Mouse (Mus musculus) G1E (cell line): ENCODE measurements around the gene A630073D07Rik. TPM values are rescaled to one million over a fixed set of nuclear protein-coding genes. Genes with fewer than 3 reads are reported as not detected.
"Not testable (repeated sequence)": the region's sequence is repeated elsewhere in the genome, so short reads cannot be mapped to it uniquely, and the experiment has no call there.

Experiments
- ATAC-seq: 2 replicates; pipeline ENCODE4 v1.8.0; 2016; ENCODE audit warnings: mild to moderate bottlenecking; ENCODE audit not compliant: insufficient number of reproducible peaks, poor library complexity, low FRiP score, severe bottlenecking; ENCODE audit errors: extremely low read depth
- DNase-seq: peaks from one replicate; pipeline ENCODE4 v3.0.0; 2012; ENCODE audit warnings: low spot score
- H3K27me3 ChIP-seq: 2 replicates; pipeline ENCODE4 v1.6.1; 2012; ENCODE audit warnings: mild to moderate bottlenecking, low read length, inconsistent platforms; ENCODE audit not compliant: insufficient read depth
- H3K36me3 ChIP-seq: replicated peaks from 2 replicates; pipeline ENCODE3; 2012; ENCODE audit warnings: mild to moderate bottlenecking, inconsistent platforms
- H3K4me1 ChIP-seq: 2 replicates; pipeline ENCODE4 v1.6.1; 2012; ENCODE audit warnings: low read depth, low read length, inconsistent platforms, mixed read lengths; ENCODE audit not compliant: insufficient read depth
- H3K4me3 ChIP-seq: 2 replicates; pipeline ENCODE4 v1.5.1; 2012; ENCODE audit warnings: low read depth, mild to moderate bottlenecking, inconsistent platforms, low read length, moderate library complexity, mixed read lengths
- H3K9me3 ChIP-seq: replicated peaks from 2 replicates; pipeline ENCODE4 v1.6.1; 2012; ENCODE audit warnings: inconsistent platforms
- CTCF ChIP-seq: IDR thresholded peaks from 2 replicates; pipeline ENCODE4 v1.5.1; 2012; ENCODE audit warnings: low read depth, low read length, inconsistent platforms, mixed read lengths
- GATA1 ChIP-seq: IDR thresholded peaks from 2 replicates; pipeline ENCODE4 v1.6.1; 2012; ENCODE audit warnings: borderline replicate concordance, low read length, inconsistent platforms, mixed read lengths
- GATA2 ChIP-seq: IDR thresholded peaks from 2 replicates; pipeline ENCODE4 v1.6.1; 2012; ENCODE audit warnings: low read depth, low read length, inconsistent platforms, borderline replicate concordance
- POLR2AphosphoS5 ChIP-seq: IDR thresholded peaks from 2 replicates; pipeline ENCODE4 v1.6.1; 2012; ENCODE audit warnings: low read depth, low read length, inconsistent platforms; ENCODE audit not compliant: insufficient replicate concordance
- TAL1 ChIP-seq: conservative IDR thresholded peaks from 2 replicates; pipeline ENCODE4 v1.6.1; 2012; ENCODE audit warnings: low read depth, low read length, inconsistent platforms, mixed read lengths
- polyA plus RNA-seq: library from polyadenylated mRNA; stranded (reverse); fragments of >175 nt; gene quantifications from 2 replicates; pipeline ENCODE4 v1.2.3, GENCODE M21; 2012
- total RNA-seq, 2 experiments: library from RNA; stranded (forward) in 1 of 2; stranded (reverse) in 1 of 2; fragments of 200-1000 nt in 1 of 2; fragments of >200 nt in 1 of 2; fragmentation: Nextera tagmentation in 1 of 2; gene quantifications; 2 replicates each; pipeline ENCODE4 v1.2.3; 2014 to 2017

A630073D07Rik gene
- not detected in 2 replicates for total RNA-seq (2014; fragmentation: Nextera tagmentation)
- total RNA-seq (2017): 0.16 TPM in 1 of 2 replicates, not detected in the other
- polyA plus RNA-seq: not detected in 2 replicates

DNA sequence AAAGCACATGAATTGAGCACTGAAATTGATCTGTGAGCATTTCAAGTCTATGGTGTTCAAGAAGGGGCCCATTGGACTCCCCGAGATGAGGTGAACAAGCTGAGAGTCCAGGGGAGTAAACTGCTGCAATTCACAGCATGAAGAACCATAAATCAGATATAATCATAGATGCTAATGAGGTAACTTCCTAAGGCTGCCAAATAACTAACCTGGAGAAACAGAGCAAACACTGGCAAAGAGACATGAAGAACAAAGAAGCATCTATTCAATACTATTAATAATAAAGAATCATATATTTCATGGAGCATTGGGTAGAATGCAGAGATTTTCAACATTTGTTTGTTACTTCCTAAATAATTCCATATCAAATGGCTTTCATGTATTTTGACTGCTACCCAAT lies at the start of gene A630073D07Rik:
Gene A630073D07Rik, minus strand, starts transcription at position 101 of the 400 bp plus-strand sequence.
- H3K4me3 ChIP-seq: no peak within 1 kb of the TSS
- DNase-seq: no peak
- H3K4me1 ChIP-seq: no peaks in the 10 kb centered on the region
- no peak for ATAC-seq
- no peaks in the 10 kb centered on the region for H3K9me3 ChIP-seq
- TF ChIP-seq GATA1 (no peak), CTCF (no peak), POLR2AphosphoS5 (no peak), TAL1 (no peak), GATA2 (no peak)
- H3K36me3 ChIP-seq: no peaks in the 10 kb centered on the region
- no peaks in the 10 kb centered on the region for H3K27me3 ChIP-seq

DNA sequence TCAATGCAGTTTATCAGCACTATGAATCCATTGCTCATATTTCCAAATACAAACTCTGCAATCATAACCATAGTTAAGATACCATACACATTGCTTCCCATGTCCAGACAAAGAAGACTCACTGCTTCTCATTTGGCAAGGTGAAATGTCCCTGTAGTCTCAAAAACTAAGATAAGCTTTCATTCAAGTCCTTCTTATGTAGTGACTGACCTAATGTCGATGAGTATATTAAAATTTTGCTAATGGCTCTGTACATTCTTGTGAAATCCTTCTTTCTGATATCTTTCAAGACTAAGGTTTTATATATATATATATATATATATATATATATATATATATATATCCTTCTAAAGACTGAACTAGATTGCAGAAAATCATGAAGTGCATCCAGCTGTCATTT lies 49.6 kb upstream of the A630073D07Rik start, which contains the start of gene Tas2r121:
Gene Tas2r121, minus strand, starts transcription at position 101 of the 400 bp plus-strand sequence.
- ATAC-seq (no peak), DNase-seq (no peak)
- H3K4me3 ChIP-seq: no peak within 1 kb of the TSS
- no peaks in the 10 kb centered on the region for H3K27me3 ChIP-seq
- H3K36me3 ChIP-seq: no peaks in the 10 kb centered on the region
- no peaks in the 10 kb centered on the region for H3K9me3 ChIP-seq
- TF ChIP-seq TAL1 (no peak), POLR2AphosphoS5 (no peak), GATA1 (no peak), CTCF (no peak), GATA2 (no peak)
- no peaks in the 10 kb centered on the region for H3K4me1 ChIP-seq

DNA sequence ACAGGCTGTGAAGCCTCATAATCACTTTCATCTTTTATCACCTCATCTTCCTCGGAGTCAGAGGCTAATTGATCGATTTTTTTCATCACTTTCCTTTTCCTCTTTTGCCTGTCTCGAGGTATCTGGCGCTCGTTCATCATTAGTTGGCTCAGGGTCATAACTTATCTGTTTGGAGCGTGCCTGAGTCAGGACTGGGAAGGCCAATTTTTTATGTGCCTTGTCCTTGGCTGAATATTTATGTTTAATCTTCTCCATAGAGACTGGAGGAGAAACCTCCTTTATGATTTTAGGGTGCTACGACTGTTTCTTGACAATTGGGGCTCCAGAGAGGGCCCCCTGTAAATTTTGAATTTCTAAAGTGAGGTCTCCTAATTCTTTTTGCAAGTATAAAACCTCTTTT lies 40.3 kb upstream of the A630073D07Rik start:
- H3K27me3 ChIP-seq, H3K36me3 ChIP-seq, H3K4me1 ChIP-seq, ATAC-seq, DNase-seq, H3K4me3 ChIP-seq, H3K9me3 ChIP-seq: not testable (repeated sequence)

DNA sequence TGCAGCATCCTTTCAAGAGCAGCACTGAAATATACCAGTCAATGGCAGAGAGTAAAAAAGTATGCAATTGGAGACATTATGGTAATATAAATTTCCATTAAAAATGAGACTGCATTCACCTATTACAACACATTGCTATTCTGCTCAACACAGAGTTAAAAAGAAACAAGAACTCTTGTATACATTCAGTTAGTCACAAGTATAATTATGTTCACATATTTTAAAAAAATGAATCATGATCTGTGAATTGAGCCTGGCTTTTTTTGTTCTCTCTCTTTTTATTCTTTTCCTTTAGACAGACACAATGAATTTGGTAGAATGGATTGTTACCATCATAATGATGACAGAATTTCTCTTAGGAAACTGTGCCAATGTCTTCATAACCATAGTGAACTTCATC lies 5.3 kb upstream of the A630073D07Rik start, which contains the start of gene Tas2r120:
Gene Tas2r120, plus strand, starts transcription at position 301 of the 400 bp plus-strand sequence.
- no peak for TF ChIP-seq GATA2
- TF ChIP-seq CTCF: no peak
- no peak for TF ChIP-seq GATA1
- TF ChIP-seq POLR2AphosphoS5: no peak
- no peak for TF ChIP-seq TAL1
- no peaks in the 10 kb centered on the region for H3K27me3 ChIP-seq
- no peaks in the 10 kb centered on the region for H3K4me1 ChIP-seq
- no peak within 1 kb of the TSS for H3K4me3 ChIP-seq
- DNase-seq: no peak
- ATAC-seq: no peak
- H3K9me3 ChIP-seq: 0 out of 2 replicates have a peak, but pooled peaks cover 2% of the 10 kb centered on the region
- no peaks in the 10 kb centered on the region for H3K36me3 ChIP-seq

DNA sequence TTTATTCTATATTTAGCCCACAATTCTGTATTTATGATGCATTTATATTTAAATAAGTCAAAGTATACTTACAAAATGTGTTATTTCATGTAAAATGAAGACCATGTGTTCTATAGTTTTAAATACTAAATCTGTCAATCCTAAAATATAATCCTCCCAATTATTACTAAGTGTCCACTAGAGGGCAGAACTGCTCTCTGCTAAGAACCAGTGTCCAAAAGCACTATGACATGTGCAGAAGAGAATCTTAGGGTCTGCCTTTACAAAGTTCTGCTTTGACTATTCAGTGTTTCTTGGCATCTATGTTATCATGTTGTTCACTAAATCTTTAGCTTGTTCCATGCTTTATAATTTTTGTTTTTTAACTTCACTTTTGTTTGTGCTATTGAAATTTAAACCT lies 1.9 kb downstream of the A630073D07Rik start:
- ATAC-seq: peak; percentile 45
- Histone ChIP-seq H3K27me3 (no peaks in the 10 kb centered on the region), H3K9me3 (no peaks in the 10 kb centered on the region), H3K36me3 (no peaks in the 10 kb centered on the region), H3K4me3 (no peak overlapping the region), H3K4me1 (no peaks in the 10 kb centered on the region)
- TF ChIP-seq GATA1: no peak
- no peak for TF ChIP-seq POLR2AphosphoS5
- TF ChIP-seq TAL1: no peak
- no peak for TF ChIP-seq GATA2
- TF ChIP-seq CTCF: no peak
- DNase-seq: no peak

DNA sequence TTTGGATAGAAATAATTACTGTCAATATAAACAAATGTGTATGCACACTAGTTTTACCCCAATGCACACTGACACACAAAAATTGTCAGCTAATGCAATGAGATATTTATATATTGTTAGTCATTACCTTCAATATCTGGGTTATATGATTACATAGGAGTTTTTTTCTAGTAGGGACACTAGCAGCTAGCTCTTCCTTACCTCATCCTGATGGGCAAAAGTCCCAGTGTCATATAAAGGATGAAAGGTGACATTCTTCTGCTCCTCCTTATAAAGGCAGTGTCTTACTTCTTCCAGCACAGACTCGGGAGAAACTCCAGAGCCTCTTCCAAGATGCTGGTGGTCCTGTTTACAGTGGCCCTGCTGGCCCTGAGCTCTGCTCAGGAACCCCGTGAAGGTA lies 55.7 kb downstream of the A630073D07Rik start, which contains the start of gene Prp2:
Gene Prp2, plus strand, starts transcription at position 301 of the 400 bp plus-strand sequence.
- not testable (repeated sequence) for DNase-seq, H3K36me3 ChIP-seq, ATAC-seq, H3K4me1 ChIP-seq, H3K27me3 ChIP-seq, H3K4me3 ChIP-seq, H3K9me3 ChIP-seq

Other genes with a start within 250 kb of the A630073D07Rik start
- gene Prh1, start 81.7 kb downstream of the A630073D07Rik start, total RNA-seq (2014; fragmentation: Nextera tagmentation): not detected in 2 replicates
- gene Prh1, start 81.7 kb downstream of the A630073D07Rik start, total RNA-seq (2017): not detected in 2 replicates
- not detected in 2 replicates for gene Prh1, start 81.7 kb downstream of the A630073D07Rik start, polyA plus RNA-seq
- gene Prp2, start 55.6 kb downstream of the A630073D07Rik start, total RNA-seq (2014; fragmentation: Nextera tagmentation): not detected in 2 replicates
- gene Prp2, start 55.6 kb downstream of the A630073D07Rik start, total RNA-seq (2017): not detected in 2 replicates
- not detected in 2 replicates for gene Prp2, start 55.6 kb downstream of the A630073D07Rik start, polyA plus RNA-seq
- gene Tas2r120, start 5.4 kb upstream of the A630073D07Rik start, total RNA-seq (2014; fragmentation: Nextera tagmentation): not detected in 2 replicates
- 0.12 TPM in 1 of 2 replicates, not detected in the other for gene Tas2r120, start 5.4 kb upstream of the A630073D07Rik start, total RNA-seq (2017)
- gene Tas2r120, start 5.4 kb upstream of the A630073D07Rik start, polyA plus RNA-seq: not detected in 2 replicates
- gene Tas2r121, start 49.5 kb upstream of the A630073D07Rik start, total RNA-seq (2014; fragmentation: Nextera tagmentation): not detected in 2 replicates
- not detected in 2 replicates for gene Tas2r121, start 49.5 kb upstream of the A630073D07Rik start, total RNA-seq (2017)
- not detected in 2 replicates for gene Tas2r121, start 49.5 kb upstream of the A630073D07Rik start, polyA plus RNA-seq
- gene Tas2r122, start 60.4 kb upstream of the A630073D07Rik start, total RNA-seq (2014; fragmentation: Nextera tagmentation): not detected in 2 replicates
- not detected in 2 replicates for gene Tas2r122, start 60.4 kb upstream of the A630073D07Rik start, total RNA-seq (2017)
- gene Tas2r122, start 60.4 kb upstream of the A630073D07Rik start, polyA plus RNA-seq: not detected in 2 replicates
- gene Tas2r115, start 86.5 kb upstream of the A630073D07Rik start, total RNA-seq (2014; fragmentation: Nextera tagmentation): not detected in 2 replicates
- gene Tas2r115, start 86.5 kb upstream of the A630073D07Rik start, total RNA-seq (2017): not detected in 2 replicates
- gene Tas2r115, start 86.5 kb upstream of the A630073D07Rik start, polyA plus RNA-seq: not detected in 2 replicates
- gene Tas2r124, start 103.2 kb upstream of the A630073D07Rik start, total RNA-seq (2014; fragmentation: Nextera tagmentation): not detected in 2 replicates
- gene Tas2r124, start 103.2 kb upstream of the A630073D07Rik start, total RNA-seq (2017): 0.16 TPM in 1 of 2 replicates, not detected in the other
- gene Tas2r124, start 103.2 kb upstream of the A630073D07Rik start, polyA plus RNA-seq: not detected in 2 replicates
- not detected in 2 replicates for gene Tas2r102, start 110.6 kb upstream of the A630073D07Rik start, total RNA-seq (2014; fragmentation: Nextera tagmentation)
- not detected in 2 replicates for gene Tas2r102, start 110.6 kb upstream of the A630073D07Rik start, total RNA-seq (2017)
- gene Tas2r102, start 110.6 kb upstream of the A630073D07Rik start, polyA plus RNA-seq: not detected in 2 replicates
- gene Tas2r136, start 126.6 kb upstream of the A630073D07Rik start, total RNA-seq (2014; fragmentation: Nextera tagmentation): not detected in 2 replicates
- 0.11 TPM in 1 of 2 replicates, not detected in the other for gene Tas2r136, start 126.6 kb upstream of the A630073D07Rik start, total RNA-seq (2017)
- not detected in 2 replicates for gene Tas2r136, start 126.6 kb upstream of the A630073D07Rik start, polyA plus RNA-seq
- not detected in 2 replicates for gene Tas2r117, start 151.3 kb upstream of the A630073D07Rik start, total RNA-seq (2014; fragmentation: Nextera tagmentation)
- gene Tas2r117, start 151.3 kb upstream of the A630073D07Rik start, total RNA-seq (2017): not detected in 2 replicates
- not detected in 2 replicates for gene Tas2r117, start 151.3 kb upstream of the A630073D07Rik start, polyA plus RNA-seq
- gene Tas2r123, start 195.6 kb upstream of the A630073D07Rik start, total RNA-seq (2014; fragmentation: Nextera tagmentation): not detected in 2 replicates
- 0.16 and 0.23 TPM in 2 replicates for gene Tas2r123, start 195.6 kb upstream of the A630073D07Rik start, total RNA-seq (2017)
- gene Tas2r123, start 195.6 kb upstream of the A630073D07Rik start, polyA plus RNA-seq: not detected in 2 replicates
- not detected in 2 replicates for gene Tas2r116, start 203.9 kb upstream of the A630073D07Rik start, total RNA-seq (2014; fragmentation: Nextera tagmentation)
- 0.16 TPM in 1 of 2 replicates, not detected in the other for gene Tas2r116, start 203.9 kb upstream of the A630073D07Rik start, total RNA-seq (2017)
- gene Tas2r116, start 203.9 kb upstream of the A630073D07Rik start, polyA plus RNA-seq: not detected in 2 replicates
- gene Tas2r110, start 216.5 kb upstream of the A630073D07Rik start, total RNA-seq (2014; fragmentation: Nextera tagmentation): not detected in 2 replicates
- gene Tas2r110, start 216.5 kb upstream of the A630073D07Rik start, total RNA-seq (2017): 0.33 TPM in 1 of 2 replicates, not detected in the other
- gene Tas2r110, start 216.5 kb upstream of the A630073D07Rik start, polyA plus RNA-seq: not detected in 2 replicates
- not detected in 2 replicates for gene Tas2r113, start 241.5 kb upstream of the A630073D07Rik start, total RNA-seq (2014; fragmentation: Nextera tagmentation)
- 0.11 TPM in 1 of 2 replicates, not detected in the other for gene Tas2r113, start 241.5 kb upstream of the A630073D07Rik start, total RNA-seq (2017)
- not detected in 2 replicates for gene Tas2r113, start 241.5 kb upstream of the A630073D07Rik start, polyA plus RNA-seq